Mouse (Mus musculus): Measurements from ENCODE around the gene Dync1h1. TPM values are rescaled to one million over a fixed set of nuclear protein-coding genes. Genes with fewer than 3 reads are reported as not detected.

Gene Dync1h1
- total RNA-seq (2022), result 100 to 1,000 TPM; 273 to 304 (median 298) TPM

- peak; percentile 84 to 91 for DNase-seq (ENCODE audit: low spot score in 2 of 2)
Measured at GRCm38 (mm10) chr12:110601241-110602218, at the start of gene Dync1h1. Gene Dync1h1, plus strand, starts transcription at chr12:110601452.

- no peak for DNase-seq (ENCODE audit: low spot score in 2 of 2)
Measured at GRCm38 (mm10) chr12:110552113-110552512, 49.1 kb upstream of the Dync1h1 start.

DNA sequence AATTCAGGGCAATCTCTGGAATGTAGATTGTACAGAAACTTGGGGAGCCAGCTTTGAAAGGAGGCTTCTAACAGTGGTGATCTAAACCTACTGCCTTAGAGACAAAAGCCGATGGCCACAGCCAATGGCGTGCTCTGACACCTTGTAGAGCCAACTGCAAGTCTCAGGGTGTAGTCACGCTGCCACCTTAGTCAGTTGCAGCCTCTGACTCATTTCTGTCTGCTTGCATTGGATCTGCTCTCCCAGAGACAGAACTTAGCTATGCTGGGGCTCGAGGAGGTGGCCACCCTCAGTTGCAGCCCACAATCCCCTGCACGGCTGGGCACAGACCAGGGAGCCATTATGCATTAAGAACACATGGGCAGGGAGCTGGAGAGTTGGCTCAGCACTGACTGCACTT, 47.9 kb upstream of the Dync1h1 start:
- DNase-seq (ENCODE audit: low spot score in 2 of 2), result no peak

DNA sequence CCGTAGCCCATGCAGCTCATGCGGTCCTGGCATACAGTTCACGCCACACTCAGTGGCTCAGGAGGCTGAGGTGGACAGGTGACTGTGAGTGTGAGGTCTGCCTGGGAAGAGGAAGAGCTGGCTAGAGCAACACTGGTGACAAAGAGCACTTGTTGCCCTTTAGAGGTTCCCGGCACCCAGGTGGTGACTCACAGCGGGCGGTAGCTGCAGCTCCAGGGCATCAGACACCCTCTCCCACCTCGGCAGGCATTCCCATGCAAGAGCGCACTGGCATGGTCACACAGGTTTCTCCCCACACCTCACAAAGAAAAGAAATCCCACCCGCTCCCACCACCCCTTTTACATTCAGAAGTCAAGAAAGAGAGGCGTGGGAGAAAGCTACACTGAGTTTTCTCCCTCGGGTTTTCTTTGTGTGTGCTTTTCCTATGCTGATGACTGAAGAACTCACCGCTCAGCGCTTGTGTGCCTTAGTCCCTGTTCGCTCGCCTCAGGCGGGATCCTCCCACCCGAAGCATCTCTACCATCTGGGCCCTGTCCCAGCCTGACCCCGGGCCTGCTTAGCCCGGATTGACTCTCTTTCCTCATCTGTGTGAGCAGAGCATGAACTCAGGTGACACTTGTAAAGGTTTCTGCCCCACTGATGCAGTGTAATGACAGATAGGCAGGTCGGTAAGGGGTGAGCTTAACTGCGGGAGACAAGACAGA, 45.6 kb upstream of the Dync1h1 start:
- no peak for DNase-seq (ENCODE audit: low spot score in 2 of 2)

GRCm38 (mm10) chr12:110556861-110557628, 44.2 kb upstream of the Dync1h1 start:
- no peak for DNase-seq (ENCODE audit: low spot score in 2 of 2)

DNA sequence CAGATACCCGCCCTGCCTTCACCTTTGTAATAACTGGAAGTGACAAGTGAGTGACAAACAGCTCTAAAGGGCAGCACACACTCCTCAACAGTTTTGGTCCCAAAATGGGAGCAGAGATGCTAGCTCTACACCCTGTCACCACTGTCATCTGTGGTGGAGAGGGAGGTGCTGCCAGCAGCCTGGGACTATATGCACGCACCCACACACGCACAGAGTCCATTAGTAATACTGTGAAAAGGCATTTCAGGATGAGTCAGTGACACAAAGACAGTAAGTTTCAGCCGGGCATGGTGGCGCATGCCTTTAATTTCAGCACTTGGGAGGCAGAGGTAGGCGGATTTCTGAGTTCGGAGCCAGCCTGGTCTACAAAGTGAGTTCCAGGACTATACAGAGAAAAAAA, 43.1 kb upstream of the Dync1h1 start:
- DNase-seq (ENCODE audit: low spot score in 2 of 2), result no peak

DNA sequence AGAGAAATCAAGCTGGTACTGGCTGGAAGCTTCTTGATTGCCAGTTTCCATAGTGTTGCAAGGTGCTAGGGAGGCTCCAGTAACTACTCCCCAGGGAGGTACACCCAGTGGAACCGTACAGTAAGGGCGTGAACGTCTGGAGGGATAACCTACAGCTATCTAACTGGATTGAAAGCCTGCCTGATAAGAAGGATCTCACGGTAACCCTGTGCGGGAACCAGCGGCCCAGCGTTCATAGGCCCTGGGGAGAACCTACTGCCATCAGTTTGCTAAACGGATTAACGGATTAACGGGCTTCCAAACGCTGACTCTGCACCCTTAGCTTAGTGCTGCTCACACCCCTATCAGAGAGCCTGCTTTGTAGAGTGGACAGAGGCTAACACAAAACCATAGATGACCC, 37.9 kb upstream of the Dync1h1 start:
- no peak for DNase-seq (ENCODE audit: low spot score in 2 of 2)

- no peak for DNase-seq (ENCODE audit: low spot score in 2 of 2)
Measured at GRCm38 (mm10) chr12:110564848-110565247, 36.4 kb upstream of the Dync1h1 start.

- no peak for DNase-seq (ENCODE audit: low spot score in 2 of 2)
Measured at GRCm38 (mm10) chr12:110566366-110566765, 34.9 kb upstream of the Dync1h1 start.

- DNase-seq (ENCODE audit: low spot score in 2 of 2), result no peak
Measured at GRCm38 (mm10) chr12:110571050-110571449, 30.2 kb upstream of the Dync1h1 start.

DNA sequence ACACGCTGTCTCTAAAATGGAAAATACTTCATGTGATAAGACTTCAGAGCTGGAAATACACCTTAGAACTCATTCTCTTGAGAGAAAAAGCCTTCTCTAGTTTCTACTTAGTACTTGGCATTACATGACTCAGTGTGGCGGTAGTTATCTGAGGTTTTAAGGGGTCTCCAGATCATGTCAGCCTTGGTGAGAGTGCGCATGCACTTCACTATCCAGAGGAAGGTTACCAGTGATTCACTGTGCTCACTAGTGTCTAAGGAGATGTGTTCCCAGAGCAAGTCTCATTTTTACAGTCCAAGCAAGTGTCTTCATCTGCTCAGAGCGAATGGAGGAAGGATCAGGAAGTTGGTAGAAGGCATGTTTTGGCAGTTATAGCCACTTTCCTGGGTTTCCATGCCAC, 28.9 kb upstream of the Dync1h1 start:
- DNase-seq (ENCODE audit: low spot score in 2 of 2), result no peak

- no peak for DNase-seq (ENCODE audit: low spot score in 2 of 2)
Measured at GRCm38 (mm10) chr12:110573635-110574034, 27.6 kb upstream of the Dync1h1 start.

DNA sequence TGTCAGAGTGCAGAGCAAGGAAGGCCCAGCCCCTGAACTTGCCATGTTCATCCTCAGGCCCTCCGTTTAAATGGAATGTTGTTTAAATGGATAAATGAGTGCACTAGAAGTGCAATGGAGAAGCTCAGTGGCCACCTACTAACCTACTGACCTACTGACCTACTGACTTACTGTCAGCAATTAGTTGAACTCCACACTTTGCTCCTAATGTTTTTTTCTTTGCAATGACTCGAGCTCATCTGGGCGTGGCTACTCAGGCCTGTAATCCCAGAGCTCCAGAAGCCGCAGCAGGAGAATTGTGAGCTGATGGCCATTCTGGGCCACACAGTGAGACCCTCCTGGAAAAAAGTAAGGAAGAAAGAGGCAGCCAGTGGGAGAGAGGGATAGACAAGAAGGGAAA, 25.3 kb upstream of the Dync1h1 start:
- DNase-seq (ENCODE audit: low spot score in 2 of 2), result no peak

- no peak for DNase-seq (ENCODE audit: low spot score in 2 of 2)
Measured at GRCm38 (mm10) chr12:110578333-110578732, 22.9 kb upstream of the Dync1h1 start.

DNA sequence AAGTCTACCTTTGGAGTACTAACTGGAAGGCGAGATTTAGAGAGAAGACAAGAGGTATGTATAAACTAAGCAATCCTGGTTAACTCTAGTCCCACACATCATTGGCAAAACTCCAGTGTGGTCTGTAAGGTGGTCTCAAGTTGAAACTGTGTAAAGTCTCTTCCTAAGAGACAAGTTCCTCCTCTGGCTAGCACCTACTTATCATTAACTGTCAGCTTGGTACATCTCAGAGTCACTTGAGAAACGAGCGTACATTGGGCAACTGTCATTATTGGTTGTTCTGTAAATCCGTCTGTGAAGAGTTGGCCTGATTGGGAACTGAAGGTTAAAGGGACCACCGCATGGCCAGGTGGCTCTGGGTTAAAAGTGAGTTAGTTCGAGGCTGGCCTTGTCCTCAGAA, 12.6 kb upstream of the Dync1h1 start:
- DNase-seq (ENCODE audit: low spot score in 2 of 2), result no peak

DNA sequence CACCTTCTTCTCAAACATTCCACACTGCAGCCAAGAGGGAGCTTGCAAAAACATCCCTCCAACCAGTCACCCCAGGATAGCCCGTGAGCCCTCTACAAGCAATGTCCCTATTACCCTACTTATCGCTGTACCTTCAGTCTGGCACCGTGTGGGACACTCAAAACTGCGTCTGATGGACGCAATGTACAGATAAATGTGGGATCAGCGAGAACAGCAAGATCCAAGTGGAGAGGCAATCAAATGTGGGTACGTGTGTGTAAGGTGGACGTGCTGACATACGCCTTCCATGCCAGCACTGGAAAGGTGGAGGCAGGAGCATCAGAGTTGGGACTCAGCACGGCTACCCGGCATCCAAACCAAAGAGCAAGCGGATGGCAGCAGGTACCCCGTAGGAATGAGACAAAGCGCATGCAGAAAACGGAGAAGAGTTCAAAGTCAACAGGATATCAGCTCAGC, 10.4 kb upstream of the Dync1h1 start:
- DNase-seq (ENCODE audit: low spot score in 2 of 2), result no peak

- DNase-seq (ENCODE audit: low spot score in 2 of 2), result peak; percentile 99
Measured at GRCm38 (mm10) chr12:110591260-110591883, 9.9 kb upstream of the Dync1h1 start.

DNA sequence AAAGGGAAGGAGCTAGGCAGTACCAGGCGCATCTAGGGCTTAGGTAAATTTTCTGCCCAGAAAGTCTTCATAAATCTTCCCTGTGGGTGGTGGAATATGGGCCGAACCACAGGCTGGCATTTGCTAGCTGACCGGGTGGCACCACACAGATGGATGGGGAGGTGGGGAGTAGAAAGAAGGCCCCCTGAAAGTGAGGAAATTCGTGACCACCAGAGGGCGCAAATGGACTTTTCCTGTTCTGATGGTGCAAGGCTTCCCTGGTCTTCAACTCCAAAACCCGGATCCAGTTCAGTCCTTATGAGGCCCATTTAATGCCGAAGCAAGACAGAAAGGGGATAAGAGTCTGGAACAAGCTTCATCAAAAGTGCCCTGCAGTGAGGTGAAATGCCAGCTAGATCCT, 2.7 kb upstream of the Dync1h1 start:
- DNase-seq (ENCODE audit: low spot score in 2 of 2), result peak; percentile 30 to 64

GRCm38 (mm10) chr12:110599791-110600190, 1.5 kb upstream of the Dync1h1 start:
- peak in 1 of 2 experiments; percentile 50 for DNase-seq (ENCODE audit: low spot score in 2 of 2)

DNA sequence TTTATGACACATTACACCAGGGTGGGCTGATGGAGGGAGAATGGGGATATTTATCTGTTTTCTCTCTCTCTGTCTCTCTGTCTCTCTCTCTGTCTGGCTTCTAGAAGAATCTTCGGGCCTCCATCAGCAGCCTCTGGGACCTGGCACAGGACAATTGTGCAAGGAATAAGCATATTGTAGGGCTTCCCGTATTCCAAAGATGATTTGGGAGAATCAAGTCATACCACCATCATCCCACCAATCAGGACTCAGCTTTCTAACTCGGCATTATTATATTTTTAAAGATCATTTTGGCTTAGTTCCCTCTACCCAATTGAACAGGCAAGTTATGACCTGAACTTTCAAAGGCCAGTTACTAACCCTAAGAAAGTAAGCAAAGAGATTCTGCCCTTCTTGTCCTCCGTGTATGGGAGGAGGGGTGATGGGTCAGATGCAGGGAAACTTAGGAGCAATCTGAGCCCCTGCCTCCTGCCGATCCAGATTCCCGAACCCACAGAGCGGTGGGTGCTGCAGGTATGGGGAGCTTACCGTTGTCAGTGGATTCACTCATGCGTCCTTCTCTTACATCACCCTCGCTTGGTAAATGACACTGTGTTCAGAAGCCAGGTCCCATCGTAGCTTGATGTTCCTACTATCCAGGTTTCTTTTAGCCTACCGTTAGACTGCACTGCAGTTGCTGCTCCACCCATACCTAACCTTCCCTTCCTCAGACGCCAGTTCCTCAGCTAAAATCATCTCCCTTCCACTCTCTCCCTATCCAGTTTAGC, 844 bp upstream of the Dync1h1 start:
- no peak for DNase-seq (ENCODE audit: low spot score in 2 of 2)

Measured in left cerebral cortex, adult 8-10 months (tissue).